Mouse (Mus musculus): ENCODE measurements around the gene Dgki. TPM values are rescaled to one million over a fixed set of nuclear protein-coding genes. Genes with fewer than 3 reads are reported as not detected.

Dgki gene
- polyA plus RNA-seq, 1 experiment from 2014 or later: 5.9 TPM

GRCm38 (mm10) chr6:37051652-37052051 is 248.3 kb downstream of the Dgki start:
- Histone ChIP-seq H3K36me3 (no peaks in the 10 kb centered on the region), H3K27ac (replicated peaks) (no peak overlapping the region), H3K9me3 (no peaks in the 10 kb centered on the region), H3K4me3 (no peak overlapping the region), H3K9ac (no peak overlapping the region), H3K27me3 (no peaks in the 10 kb centered on the region), H3K4me2 (no peak overlapping the region), H3K4me1 (replicated peaks) (peaks cover 15% of the 10 kb centered on the region; the same call in 1 of the 2 replicates)
- WGBS: 46% methylated on average over 5 of the region's 5 CpGs
- no peak for ATAC-seq (ENCODE audit: low read depth)

- H3K4me3 ChIP-seq: no peak overlapping the region
- no peaks in the 10 kb centered on the region for H3K27me3 ChIP-seq
- H3K27ac ChIP-seq (replicated peaks): no peak overlapping the region
- ATAC-seq (ENCODE audit: low read depth): no peak
- peaks cover 15% of the 10 kb centered on the region; the same call in 1 of the 2 replicates for H3K4me1 ChIP-seq (replicated peaks)
- no peaks in the 10 kb centered on the region for H3K9me3 ChIP-seq
- H3K4me2 ChIP-seq: no peak overlapping the region
- WGBS: 98% methylated on average over 1 of the region's 1 CpGs
- H3K9ac ChIP-seq: no peak overlapping the region
- H3K36me3 ChIP-seq: no peaks in the 10 kb centered on the region
Observed at GRCm38 (mm10) chr6:37051150-37051549, 248.8 kb downstream of the Dgki start.

DNA sequence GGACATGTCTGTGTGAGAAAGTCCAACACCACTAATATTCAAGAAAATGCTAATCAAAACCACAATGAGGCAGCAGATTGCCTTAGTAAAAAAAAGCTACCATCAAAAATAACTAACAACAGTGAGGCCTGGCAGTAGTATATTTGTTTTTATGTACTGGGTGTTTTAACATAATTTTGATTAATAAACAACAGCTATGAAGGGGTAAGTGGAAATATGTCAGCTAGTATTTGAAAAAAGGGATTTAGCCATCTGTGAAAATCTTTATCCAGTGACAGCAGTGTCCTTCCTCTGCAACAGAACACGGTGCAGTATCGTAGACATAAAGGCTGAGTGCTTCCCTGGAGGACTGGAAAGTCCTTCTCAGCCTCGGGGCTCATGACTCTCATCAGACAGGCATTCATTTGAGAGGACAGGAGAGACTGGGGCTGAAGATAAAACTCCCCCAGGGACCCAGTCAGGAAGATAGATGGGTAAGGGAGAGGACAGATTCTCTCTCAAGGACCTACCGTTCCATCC is 252.3 kb downstream of the Dgki start:
- WGBS: 36% methylated on average over 4 of the region's 4 CpGs
- Histone ChIP-seq H3K4me2 (no peak overlapping the region), H3K9me3 (no peaks in the 10 kb centered on the region), H3K4me3 (no peak overlapping the region), H3K36me3 (no peaks in the 10 kb centered on the region), H3K27ac (replicated peaks) (0 out of 2 replicates have a peak overlapping the region, but pooled peaks have one; percentile 10), H3K4me1 (replicated peaks) (peaks cover 15% of the 10 kb centered on the region; the same call in 1 of the 2 replicates), H3K27me3 (no peaks in the 10 kb centered on the region), H3K9ac (no peak overlapping the region; the same call in 1 of the 2 replicates)
- ATAC-seq (ENCODE audit: low read depth): no peak

DNA sequence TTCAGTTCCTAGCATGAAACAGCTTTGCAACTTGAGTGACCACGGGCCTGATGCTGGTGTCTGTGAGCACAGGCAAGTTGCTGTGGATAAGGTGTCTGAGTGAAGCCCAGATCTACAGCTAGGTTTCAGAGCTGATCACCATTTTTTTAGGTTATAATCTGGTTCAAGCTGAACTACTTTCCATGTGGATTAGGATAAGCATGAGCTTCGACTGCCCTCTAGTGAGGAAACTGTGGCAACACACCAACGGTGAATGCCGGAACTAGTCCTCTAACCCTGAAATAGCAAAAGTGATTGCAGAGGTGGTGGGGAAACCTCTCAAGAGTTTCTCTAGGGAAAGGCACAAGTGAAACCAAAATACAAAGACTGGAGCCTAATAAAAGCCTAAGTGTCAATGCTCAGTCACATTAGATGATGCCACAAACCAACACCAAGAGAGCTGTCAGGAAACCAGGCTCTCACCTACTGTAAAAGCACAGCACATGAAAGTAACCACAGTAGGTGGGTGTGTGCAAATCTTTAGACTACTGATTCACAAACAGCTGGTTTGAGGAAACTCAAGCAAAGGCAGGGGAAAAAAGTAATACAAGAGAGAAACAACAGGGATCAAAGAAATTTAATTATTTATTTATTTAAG is 253.7 kb downstream of the Dgki start:
- Histone ChIP-seq H3K27me3 (no peaks in the 10 kb centered on the region), H3K9me3 (no peaks in the 10 kb centered on the region), H3K9ac (no peak overlapping the region), H3K27ac (replicated peaks) (no peak overlapping the region), H3K4me1 (replicated peaks) (peaks cover 7% of the 10 kb centered on the region; the same call in 1 of the 2 replicates), H3K4me2 (no peak overlapping the region), H3K4me3 (no peak overlapping the region), H3K36me3 (no peaks in the 10 kb centered on the region)
- ATAC-seq (ENCODE audit: low read depth): peak; percentile 43
- WGBS: 25% methylated on average over 4 of the region's 4 CpGs

DNA sequence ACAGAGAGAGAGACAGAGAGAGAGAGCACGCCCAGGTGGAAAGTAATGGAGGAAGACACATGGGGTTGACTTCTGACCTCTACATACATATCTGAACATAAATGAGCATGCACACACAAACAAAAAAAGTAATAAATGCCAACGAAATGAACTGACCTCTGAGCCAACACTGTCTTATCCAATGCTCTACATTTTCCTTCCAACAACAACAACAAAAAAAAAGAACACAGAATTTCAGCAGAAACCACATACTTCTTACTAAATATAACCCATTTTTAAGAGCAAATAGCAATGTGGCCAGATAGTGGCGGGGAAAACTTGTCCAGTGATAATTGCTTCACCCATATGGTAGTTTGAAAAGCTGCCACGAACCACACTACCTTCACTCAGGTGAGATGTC is 255.2 kb downstream of the Dgki start:
- 88% methylated on average over 4 of the region's 4 CpGs for WGBS
- H3K4me3 ChIP-seq: no peak overlapping the region
- no peak overlapping the region for H3K27ac ChIP-seq (replicated peaks)
- no peak overlapping the region for H3K9ac ChIP-seq
- H3K4me2 ChIP-seq: no peak overlapping the region
- H3K27me3 ChIP-seq: no peaks in the 10 kb centered on the region
- H3K4me1 ChIP-seq (replicated peaks): peaks cover 7% of the 10 kb centered on the region; the same call in 1 of the 2 replicates
- H3K36me3 ChIP-seq: no peaks in the 10 kb centered on the region
- ATAC-seq (ENCODE audit: low read depth): no peak
- H3K9me3 ChIP-seq: no peaks in the 10 kb centered on the region

DNA sequence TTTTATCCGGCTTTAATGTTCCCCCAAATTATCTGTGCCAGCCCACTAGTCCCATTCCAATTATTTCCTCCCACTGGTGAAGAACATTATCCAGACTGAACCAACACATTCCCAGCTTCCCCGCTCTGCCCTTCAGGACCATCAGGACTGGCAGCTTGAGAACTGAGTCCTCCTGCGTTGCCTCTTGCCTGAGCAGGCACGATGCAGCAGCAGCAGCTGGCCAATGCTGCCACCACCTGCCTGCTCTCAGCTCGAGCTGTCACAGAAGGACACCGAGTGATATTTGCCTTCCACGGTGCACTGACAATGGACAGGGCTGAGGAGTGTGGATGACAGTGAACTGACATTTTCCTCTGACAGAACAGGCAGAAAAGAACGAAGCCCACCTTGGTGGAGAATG is 261.5 kb downstream of the Dgki start:
- Histone ChIP-seq H3K36me3 (no peaks in the 10 kb centered on the region), H3K27me3 (no peaks in the 10 kb centered on the region), H3K4me1 (replicated peaks) (peaks cover 28% of the 10 kb centered on the region), H3K4me3 (no peak overlapping the region), H3K9ac (no peak overlapping the region), H3K4me2 (no peak overlapping the region), H3K27ac (replicated peaks) (0 out of 2 replicates have a peak overlapping the region, but pooled peaks have one; percentile 2), H3K9me3 (no peaks in the 10 kb centered on the region)
- WGBS: 47% methylated on average over 8 of the region's 8 CpGs
- ATAC-seq (ENCODE audit: low read depth): peak; percentile 86

- Histone ChIP-seq H3K27me3 (no peaks in the 10 kb centered on the region), H3K4me2 (no peak overlapping the region), H3K9me3 (no peaks in the 10 kb centered on the region), H3K9ac (no peak overlapping the region), H3K27ac (replicated peaks) (no peak overlapping the region), H3K36me3 (peaks cover 9% of the 10 kb centered on the region; the same call in 1 of the 2 replicates), H3K4me1 (replicated peaks) (peaks cover 28% of the 10 kb centered on the region), H3K4me3 (no peak overlapping the region)
- peak; percentile 52; the same call in 1 of the 2 replicates for ATAC-seq (ENCODE audit: low read depth)
- 80% methylated on average over 11 of the region's 11 CpGs for WGBS
Observed at GRCm38 (mm10) chr6:37037115-37037908, 262.7 kb downstream of the Dgki start.

GRCm38 (mm10) chr6:37035681-37036080 is 264.3 kb downstream of the Dgki start:
- H3K9ac ChIP-seq: no peak overlapping the region
- peaks cover 9% of the 10 kb centered on the region; the same call in 1 of the 2 replicates for H3K36me3 ChIP-seq
- no peak overlapping the region for H3K27ac ChIP-seq (replicated peaks)
- H3K4me1 ChIP-seq (replicated peaks): peaks cover 28% of the 10 kb centered on the region
- no peak for ATAC-seq (ENCODE audit: low read depth)
- H3K4me3 ChIP-seq: no peak overlapping the region
- H3K27me3 ChIP-seq: no peaks in the 10 kb centered on the region
- WGBS: 69% methylated on average over 6 of the region's 6 CpGs
- H3K4me2 ChIP-seq: no peak overlapping the region
- no peaks in the 10 kb centered on the region for H3K9me3 ChIP-seq

DNA sequence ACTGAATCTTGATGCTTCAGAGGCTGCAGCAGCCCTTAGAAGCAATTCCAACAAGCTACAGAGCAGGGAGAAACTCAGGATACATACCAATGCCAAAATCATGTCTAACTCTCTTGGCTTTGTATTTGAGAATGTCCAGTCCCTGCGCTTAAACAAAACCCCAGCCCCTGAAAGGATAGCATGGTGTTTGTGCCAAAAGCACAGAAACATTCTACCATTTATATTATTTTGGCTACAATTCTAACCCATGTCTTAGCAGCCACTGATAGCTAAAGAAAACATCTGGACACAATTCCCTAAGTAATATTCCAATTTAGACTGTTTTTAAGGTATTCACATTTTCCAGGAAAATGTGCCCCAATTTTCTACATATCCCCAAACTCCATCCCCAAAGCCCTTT is 269.0 kb downstream of the Dgki start:
- ATAC-seq (ENCODE audit: low read depth): no peak
- WGBS: 88% methylated on average over 1 of the region's 1 CpGs
- Histone ChIP-seq H3K27me3 (no peaks in the 10 kb centered on the region), H3K4me3 (no peak overlapping the region), H3K9ac (no peak overlapping the region), H3K27ac (replicated peaks) (no peak overlapping the region), H3K4me1 (replicated peaks) (peaks cover 6% of the 10 kb centered on the region), H3K9me3 (no peaks in the 10 kb centered on the region), H3K36me3 (peaks cover 20% of the 10 kb centered on the region), H3K4me2 (no peak overlapping the region)

- no peaks in the 10 kb centered on the region for H3K27me3 ChIP-seq
- ATAC-seq (ENCODE audit: low read depth): no peak
- H3K4me1 ChIP-seq (replicated peaks): peaks cover 4% of the 10 kb centered on the region; the same call in 1 of the 2 replicates
- no peak overlapping the region for H3K4me3 ChIP-seq
- WGBS: 89% methylated on average over 2 of the region's 2 CpGs
- H3K9me3 ChIP-seq: no peaks in the 10 kb centered on the region
- H3K27ac ChIP-seq (replicated peaks): no peak overlapping the region
- peaks cover 20% of the 10 kb centered on the region for H3K36me3 ChIP-seq
- no peak overlapping the region for H3K9ac ChIP-seq
- no peak overlapping the region for H3K4me2 ChIP-seq
Observed at GRCm38 (mm10) chr6:37030402-37030801, 269.6 kb downstream of the Dgki start.

- Histone ChIP-seq H3K4me2 (no peak overlapping the region), H3K36me3 (peaks cover 20% of the 10 kb centered on the region), H3K4me1 (replicated peaks) (0 out of 2 replicates have a peak, but pooled peaks cover 4% of the 10 kb centered on the region), H3K4me3 (no peak overlapping the region), H3K9ac (no peak overlapping the region), H3K9me3 (no peaks in the 10 kb centered on the region), H3K27me3 (no peaks in the 10 kb centered on the region), H3K27ac (replicated peaks) (no peak overlapping the region)
- no peak for ATAC-seq (ENCODE audit: low read depth)
- 87% methylated on average over 6 of the region's 6 CpGs for WGBS
Observed at GRCm38 (mm10) chr6:37028841-37029240, 271.1 kb downstream of the Dgki start.

- ATAC-seq (ENCODE audit: low read depth): no peak
- no peak overlapping the region for H3K4me3 ChIP-seq
- no peak overlapping the region for H3K27ac ChIP-seq (replicated peaks)
Observed at GRCm38 (mm10) chr6:37028300-37028699, 271.7 kb downstream of the Dgki start.

More at GRCm38 (mm10) chr6:37028300-37028699, 271.7 kb downstream of the Dgki start:
- no peaks in the 10 kb centered on the region for H3K27me3 ChIP-seq
- H3K9ac ChIP-seq: no peak overlapping the region
- H3K4me2 ChIP-seq: no peak overlapping the region
- H3K36me3 ChIP-seq: peaks cover 20% of the 10 kb centered on the region
- H3K9me3 ChIP-seq: no peaks in the 10 kb centered on the region
- WGBS: 91% methylated on average over 2 of the region's 2 CpGs
- H3K4me1 ChIP-seq (replicated peaks): 0 out of 2 replicates have a peak, but pooled peaks cover 4% of the 10 kb centered on the region

Measured in neural tube, embryonic 13.5 days (tissue).